Mouse (Mus musculus) kidney, embryonic 15.5 days (tissue): ENCODE results near the gene Tcp10a. TPM values are rescaled to one million over a fixed set of nuclear protein-coding genes. Genes with fewer than 3 reads are reported as not detected.
"Not testable (repeated sequence)": the region's sequence is repeated elsewhere in the genome, so short reads cannot be mapped to it uniquely, and the experiment has no call there.

ENCODE experiments used
- ATAC-seq: fragments of 200-750 bp; cut with Nextera tagmentation; replicated peaks from 2 replicates; pipeline ENCODE4 v1.8.0; 2017; ENCODE audit warnings: moderate TSS enrichment; ENCODE audit not compliant: low FRiP score
- H3K27ac ChIP-seq: fragments of 300-500 bp; sonication (generic); 2 replicates; pipeline ENCODE4 v1.5.1; 2015; ENCODE audit warnings: mild to moderate bottlenecking, inconsistent platforms
- H3K27me3 ChIP-seq: fragments of 300-500 bp; sonication (generic); 2 replicates; pipeline ENCODE4 v1.6.1; 2015; ENCODE audit warnings: inconsistent platforms
- H3K36me3 ChIP-seq: fragments of 300-500 bp; sonication (generic); 2 replicates; pipeline ENCODE4 v1.6.1; 2015; ENCODE audit warnings: inconsistent platforms
- H3K4me1 ChIP-seq: fragments of 300-500 bp; sonication (generic); 2 replicates; pipeline ENCODE4 v1.6.1; 2015; ENCODE audit warnings: inconsistent platforms
- H3K4me2 ChIP-seq: fragments of 300-500 bp; sonication (generic); 2 replicates; pipeline ENCODE4 v1.6.1; 2015; ENCODE audit warnings: moderate library complexity, mild to moderate bottlenecking, inconsistent platforms
- H3K4me3 ChIP-seq: fragments of 300-500 bp; sonication (generic); replicated peaks from 2 replicates; pipeline ENCODE4 v1.5.1; 2015; ENCODE audit warnings: mild to moderate bottlenecking, inconsistent platforms
- H3K9ac ChIP-seq: fragments of 300-500 bp; sonication (generic); 2 replicates; pipeline ENCODE4 v1.6.1; 2015; ENCODE audit warnings: mild to moderate bottlenecking, inconsistent platforms
- H3K9me3 ChIP-seq: fragments of 300-500 bp; sonication (generic); replicated peaks from 2 replicates; pipeline ENCODE4 v1.6.1; 2016; ENCODE audit warnings: inconsistent platforms
- WGBS: fragments of 180-500 bp; shearing (Covaris S2); methylation state at CpG from one replicate; pipeline ENCODE4 v1.1.7; 2015; ENCODE audit warnings: mixed read lengths; 5-methylcytosine and 5-hydroxymethylcytosine counted together
- polyA plus RNA-seq: library from polyadenylated mRNA; unstranded; fragments of >200 nt; fragmentation: Nextera tagmentation; extraction: Ambion mirVana; gene quantifications from 2 replicates; pipeline ENCODE4 v1.2.1, GENCODE M21; 2015

Tcp10a gene
- polyA plus RNA-seq, 1 experiment from 2014 or later: not detected

DNA sequence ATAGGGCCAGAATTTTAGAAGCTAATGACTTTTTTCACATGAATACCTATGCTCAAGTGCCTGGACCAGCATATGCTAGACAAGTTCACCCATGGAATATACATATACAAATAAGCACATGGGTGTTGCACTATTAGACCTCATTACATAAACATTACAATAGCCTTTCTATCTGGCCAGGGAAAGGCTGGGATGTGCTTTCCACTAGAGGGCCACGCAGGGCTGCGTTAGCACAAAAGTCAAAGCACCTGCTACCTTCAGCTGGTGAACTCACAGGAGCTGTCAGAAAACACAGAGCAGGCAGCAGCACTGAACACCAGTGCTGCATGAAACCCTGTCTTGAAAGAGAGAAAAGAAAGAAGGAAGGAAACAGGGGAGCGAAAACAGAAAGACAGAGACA lies 53.5 kb downstream of the Tcp10a start:
- not testable (repeated sequence) for H3K9ac ChIP-seq, H3K4me3 ChIP-seq, ATAC-seq, H3K27ac ChIP-seq, H3K4me2 ChIP-seq, H3K4me1 ChIP-seq, H3K9me3 ChIP-seq, H3K36me3 ChIP-seq, H3K27me3 ChIP-seq
- 32% methylated on average over 3 of the region's 3 CpGs for WGBS

DNA sequence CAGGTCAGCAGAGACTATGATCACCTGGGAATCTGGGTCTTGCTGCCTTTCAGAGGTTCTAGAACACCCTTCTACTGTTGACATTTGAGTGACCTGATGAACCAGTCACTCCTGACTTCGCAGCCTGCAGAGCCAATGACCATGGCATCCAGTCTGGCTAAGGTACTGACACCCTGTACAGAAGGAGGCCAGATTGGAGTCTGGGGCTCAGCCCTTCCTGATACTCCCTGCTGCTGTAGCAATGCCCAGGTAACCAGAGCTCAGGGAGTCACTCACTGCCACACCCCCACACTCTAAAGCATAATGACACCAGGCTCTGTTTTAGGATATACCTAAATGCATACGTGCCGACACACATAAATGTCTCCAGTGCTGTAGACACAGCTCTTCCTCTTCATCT lies 58.3 kb downstream of the Tcp10a start:
- not testable (repeated sequence) for H3K27me3 ChIP-seq, H3K9ac ChIP-seq, H3K9me3 ChIP-seq, H3K4me3 ChIP-seq, H3K36me3 ChIP-seq, H3K4me1 ChIP-seq, H3K4me2 ChIP-seq, H3K27ac ChIP-seq
- 50% methylated on average over 1 of the region's 3 CpGs for WGBS
- peak; percentile 50; the same call in 1 of the 2 replicates for ATAC-seq

DNA sequence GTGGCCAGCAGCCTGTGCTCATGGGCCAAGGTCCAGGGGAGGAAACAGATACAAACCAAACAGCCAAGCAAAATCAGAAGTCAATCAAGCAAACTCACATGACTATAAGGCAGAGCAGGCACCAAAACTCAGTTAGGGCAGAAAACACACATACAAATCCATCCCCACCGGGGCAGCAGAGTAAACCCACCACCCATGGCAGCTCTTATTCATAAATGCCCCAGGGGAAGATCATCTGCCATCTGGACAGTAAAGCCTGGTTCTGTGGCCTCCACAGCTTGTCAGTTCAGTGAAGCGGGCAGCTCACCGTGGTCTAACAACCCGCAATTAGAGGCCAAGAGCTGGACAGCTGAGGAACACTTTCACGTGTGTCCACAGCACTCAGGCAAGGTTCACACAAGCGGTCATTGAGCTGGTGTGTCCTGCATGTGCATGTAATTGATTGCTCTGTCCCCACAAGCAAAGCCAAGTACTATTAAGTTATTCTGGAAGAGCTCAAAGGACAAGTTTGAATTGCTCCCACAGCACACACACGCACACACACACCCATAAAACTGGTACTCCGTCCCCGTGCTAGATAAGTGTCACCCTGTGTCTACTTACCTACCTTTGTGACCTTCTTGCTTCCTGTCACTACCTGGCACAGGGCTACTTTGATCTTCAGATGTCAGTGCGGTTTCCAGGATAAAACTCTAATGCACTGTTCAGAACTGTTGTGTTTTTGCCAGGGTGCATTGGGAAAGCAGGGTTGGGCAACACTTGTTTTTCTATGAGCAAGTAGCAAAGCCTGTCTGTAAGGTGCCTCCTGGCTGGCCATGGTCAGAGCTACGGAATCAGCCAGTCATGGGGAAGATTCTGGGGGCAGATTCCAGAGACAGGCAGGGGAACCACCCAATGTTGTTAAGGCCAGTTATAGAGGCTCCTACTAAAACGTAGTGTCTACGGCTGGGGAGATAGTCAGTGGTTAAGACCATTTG lies 59.0 kb downstream of the Tcp10a start:
- not testable (repeated sequence) for H3K9ac ChIP-seq, H3K4me3 ChIP-seq, H3K4me1 ChIP-seq, ATAC-seq, H3K4me2 ChIP-seq, H3K9me3 ChIP-seq, H3K27ac ChIP-seq, H3K27me3 ChIP-seq, H3K36me3 ChIP-seq
- whole genome bisulfite sequencing: 52% methylated on average over 12 of the region's 13 CpGs

DNA sequence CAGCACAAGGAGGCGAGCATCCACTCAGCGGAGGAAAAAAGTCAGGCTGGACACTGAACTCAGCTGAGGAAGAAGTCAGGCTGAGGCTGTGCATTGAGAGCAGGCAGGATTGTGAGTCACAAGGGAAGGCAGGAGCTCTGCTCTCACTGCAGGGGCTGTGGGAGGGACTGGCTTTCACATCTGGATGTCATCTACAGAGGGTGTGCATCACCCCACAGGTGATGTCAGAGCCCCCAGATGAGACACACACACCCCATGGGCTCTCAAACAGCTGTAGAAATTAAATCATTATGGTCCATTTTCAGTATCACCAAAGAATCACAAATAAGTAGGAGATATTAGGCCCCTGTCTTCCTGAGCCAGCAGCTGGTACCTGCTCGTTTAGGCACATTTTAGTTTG lies 60.9 kb downstream of the Tcp10a start, which contains the start of gene Unc93a2:
Unc93a2 (minus strand) TSS at position 101 of the 400 bp plus-strand sequence.
- H3K27ac ChIP-seq, H3K9ac ChIP-seq, H3K4me1 ChIP-seq, H3K9me3 ChIP-seq, H3K4me3 ChIP-seq, H3K36me3 ChIP-seq, H3K4me2 ChIP-seq, ATAC-seq, H3K27me3 ChIP-seq: not testable (repeated sequence)
- WGBS: 77% methylated on average over 3 of the region's 3 CpGs

DNA sequence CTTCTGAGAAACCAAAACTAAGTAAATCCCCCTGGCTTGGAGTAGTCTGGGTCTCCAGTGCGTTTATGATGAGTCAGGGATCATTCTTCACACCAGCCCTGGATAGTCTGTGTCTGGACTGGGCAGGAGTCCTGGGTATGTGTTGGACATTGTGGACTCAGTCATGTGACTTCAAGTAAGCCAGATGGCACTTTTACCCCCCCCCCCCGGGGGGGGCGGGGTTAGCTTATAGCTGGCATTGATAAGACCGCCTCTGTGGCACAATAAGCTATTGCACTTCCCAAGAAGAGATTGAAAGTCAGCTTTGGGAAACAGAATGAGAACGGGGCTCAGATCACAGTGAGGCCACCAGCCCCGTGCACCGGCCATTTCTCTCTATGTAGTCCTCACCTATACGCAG lies 61.6 kb downstream of the Tcp10a start:
- H3K36me3 ChIP-seq, H3K4me1 ChIP-seq, H3K9me3 ChIP-seq, H3K9ac ChIP-seq, H3K4me2 ChIP-seq, ATAC-seq, H3K27me3 ChIP-seq, H3K27ac ChIP-seq, H3K4me3 ChIP-seq: not testable (repeated sequence)
- 87% methylated on average over 8 of the region's 8 CpGs for WGBS

DNA sequence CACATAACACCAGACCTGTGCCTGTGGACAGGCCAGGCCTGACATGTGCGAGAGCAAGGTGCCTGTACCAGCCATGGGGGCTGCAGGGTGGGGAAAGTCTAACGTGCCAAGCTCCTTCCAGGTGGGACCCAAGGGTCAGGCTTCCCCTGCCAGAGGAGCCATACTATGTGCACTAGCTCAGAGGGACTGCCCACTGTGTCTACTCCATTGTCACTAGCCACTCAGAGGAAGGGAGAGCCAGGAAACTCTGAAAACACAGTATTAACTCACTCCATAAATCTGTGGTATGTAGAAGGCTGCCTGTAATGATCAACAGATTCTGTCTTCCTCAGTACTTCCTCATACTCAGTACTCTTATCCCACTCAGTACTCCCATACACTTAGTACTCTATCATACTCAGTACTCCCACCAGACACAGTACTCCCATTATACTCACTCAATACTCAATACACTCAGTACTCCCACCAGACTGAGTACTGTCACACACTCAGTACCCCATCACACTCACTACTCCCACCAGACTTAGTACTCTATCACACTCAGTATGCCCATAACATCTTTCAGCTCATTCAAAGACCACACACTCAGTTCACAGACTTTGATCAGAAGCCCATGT lies 64.0 kb downstream of the Tcp10a start:
- not testable (repeated sequence) for H3K36me3 ChIP-seq, H3K9me3 ChIP-seq, H3K27ac ChIP-seq, ATAC-seq, H3K9ac ChIP-seq, H3K4me3 ChIP-seq, H3K4me1 ChIP-seq, H3K4me2 ChIP-seq, H3K27me3 ChIP-seq
- no CpG with 5 or more reads among the region's 2 CpGs for WGBS

DNA sequence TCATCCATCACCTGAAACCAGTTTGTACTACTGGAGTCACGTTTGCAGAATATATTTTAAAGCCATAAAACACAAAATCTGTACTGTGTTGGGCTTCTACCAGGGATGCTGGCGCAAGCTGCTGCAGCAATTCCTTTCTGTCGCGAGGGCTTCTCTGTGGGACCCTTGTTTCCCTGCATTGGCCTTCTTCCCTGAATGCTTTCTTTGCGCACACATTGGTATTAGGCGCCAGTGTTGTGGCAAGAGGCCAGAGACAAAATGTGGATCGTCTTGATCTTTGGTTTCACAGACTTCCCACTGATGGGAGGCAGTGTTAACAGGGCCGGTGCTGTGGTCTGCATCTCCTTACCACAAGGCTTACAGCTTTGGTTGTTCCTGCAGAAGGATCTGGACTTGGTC lies 64.5 kb downstream of the Tcp10a start:
- 81% methylated on average over 8 of the region's 8 CpGs for WGBS
- not testable (repeated sequence) for H3K4me2 ChIP-seq, H3K27ac ChIP-seq, H3K4me3 ChIP-seq, H3K9me3 ChIP-seq, H3K9ac ChIP-seq, H3K4me1 ChIP-seq, ATAC-seq, H3K27me3 ChIP-seq, H3K36me3 ChIP-seq

DNA sequence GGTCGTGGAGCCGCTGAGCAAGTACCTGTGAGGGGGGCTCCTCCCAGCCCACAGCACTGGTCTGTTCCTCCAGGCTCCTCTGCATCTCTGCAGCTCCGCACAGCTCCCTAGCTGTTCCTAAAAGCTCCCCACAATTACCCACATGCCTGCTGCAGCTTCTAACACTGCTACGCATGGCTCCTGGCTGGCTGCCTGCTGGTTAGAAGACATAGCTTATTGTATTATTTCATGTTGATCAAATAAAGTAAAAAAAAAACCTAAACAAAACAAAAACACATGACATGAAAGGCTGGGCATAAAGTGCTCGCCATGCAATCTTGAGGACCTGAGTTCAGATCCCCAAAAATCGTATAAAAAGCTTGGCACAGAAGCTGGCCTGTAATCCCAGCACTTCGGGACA lies 65.5 kb downstream of the Tcp10a start:
- H3K9ac ChIP-seq, H3K27ac ChIP-seq, H3K4me1 ChIP-seq, H3K4me2 ChIP-seq, H3K9me3 ChIP-seq, H3K4me3 ChIP-seq, ATAC-seq, H3K27me3 ChIP-seq, H3K36me3 ChIP-seq: not testable (repeated sequence)
- 78% methylated on average over 7 of the region's 7 CpGs for WGBS

DNA sequence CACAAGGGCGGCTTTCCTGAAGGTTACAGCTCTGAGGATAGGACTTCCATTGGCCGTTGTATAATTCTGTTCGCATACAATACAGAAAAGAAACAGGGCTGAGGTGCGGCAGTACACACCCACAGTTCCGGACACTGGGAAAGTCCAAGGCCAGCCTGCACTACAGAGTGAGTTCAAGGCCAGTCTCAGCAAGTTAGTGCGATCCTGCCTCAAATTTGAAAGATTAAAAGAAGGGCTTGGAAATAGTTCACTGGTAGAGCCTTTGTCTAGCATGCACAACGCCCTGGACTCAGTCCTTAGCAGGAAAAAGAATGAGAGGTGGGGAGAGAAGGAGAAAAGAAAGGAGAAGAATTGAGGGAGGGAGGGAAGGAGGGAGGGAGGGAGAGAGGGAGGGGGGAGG lies 70.7 kb downstream of the Tcp10a start:
- not testable (repeated sequence) for H3K27ac ChIP-seq, H3K4me3 ChIP-seq, H3K36me3 ChIP-seq, H3K27me3 ChIP-seq, ATAC-seq, H3K9me3 ChIP-seq, H3K4me1 ChIP-seq, H3K4me2 ChIP-seq, H3K9ac ChIP-seq
- 92% methylated on average over 7 of the region's 7 CpGs for WGBS

Other genes with a start within 250 kb of the Tcp10a start
- gene Rps6ka2, start 154.5 kb upstream of the Tcp10a start, polyA plus RNA-seq: 20.9 and 21.5 TPM in 2 replicates
- gene Ttll2, start 28.1 kb downstream of the Tcp10a start, polyA plus RNA-seq: not detected in 2 replicates
- not detected in 2 replicates for gene Gm49630, start 47.3 kb downstream of the Tcp10a start, polyA plus RNA-seq
- 0.13 TPM in 1 of 2 replicates, not detected in the other for gene Unc93a2, start 60.8 kb downstream of the Tcp10a start, polyA plus RNA-seq